Mouse (Mus musculus) ES-Bruce4 (cell line): ENCODE measurements at regions not wholly inside any gene's neighbourhood (a gene's known extent, or its start where the extent isn't known, plus 50 kb on each side); places are given as distances from the start of the nearest gene placed in this dataset.
"Not testable (repeated sequence)": the region's sequence is repeated elsewhere in the genome, so short reads cannot be mapped to it uniquely, and the experiment has no call there.

Source experiments
- H3K27ac ChIP-seq: 2 replicates; pipeline ENCODE4 v1.5.1; 2012; ENCODE audit warnings: low read length, inconsistent platforms; ENCODE audit not compliant: insufficient read depth
- H3K27me3 ChIP-seq: 2 replicates; pipeline ENCODE4 v1.6.1; 2012; ENCODE audit warnings: mild to moderate bottlenecking, low read length, inconsistent platforms; ENCODE audit not compliant: control insufficient read depth, poor library complexity, insufficient read depth, severe bottlenecking
- H3K36me3 ChIP-seq: 2 replicates; pipeline ENCODE4 v1.6.1; 2012; ENCODE audit warnings: inconsistent platforms, mild to moderate bottlenecking, low read length, moderate library complexity; ENCODE audit not compliant: control insufficient read depth, poor library complexity, insufficient read depth, severe bottlenecking
- H3K4me1 ChIP-seq: one replicate; pipeline ENCODE4 v1.8.1; 2011; ENCODE audit warnings: low read length; ENCODE audit not compliant: control insufficient read depth, insufficient read depth
- H3K4me3 ChIP-seq: 2 replicates; pipeline ENCODE4 v1.5.1; 2011; ENCODE audit warnings: low read depth, mild to moderate bottlenecking, low read length
- H3K9ac ChIP-seq: 2 replicates; pipeline ENCODE4 v1.6.1; 2012; ENCODE audit warnings: low read depth, mild to moderate bottlenecking, inconsistent platforms; ENCODE audit not compliant: poor library complexity, severe bottlenecking
- H3K9me3 ChIP-seq: replicated peaks from 2 replicates; pipeline ENCODE4 v1.6.1; 2012; ENCODE audit warnings: mild to moderate bottlenecking, low read length, inconsistent platforms; ENCODE audit not compliant: control insufficient read depth, poor library complexity, insufficient read depth, severe bottlenecking
- CTCF ChIP-seq: IDR thresholded peaks from one replicate; pipeline ENCODE4 v1.8.1; 2011; ENCODE audit warnings: low read depth, low read length
- EP300 ChIP-seq: IDR thresholded peaks from 2 replicates; pipeline ENCODE4 v1.6.1; 2011; ENCODE audit warnings: low read depth, low read length; ENCODE audit not compliant: insufficient read depth
- POLR2A ChIP-seq: IDR thresholded peaks from one replicate; pipeline ENCODE4 v1.8.1; 2011; ENCODE audit warnings: low read length; ENCODE audit not compliant: insufficient read depth

- H3K4me3 ChIP-seq, result no peak overlapping the region
- TF ChIP-seq EP300 (no peak), CTCF (no peak), POLR2A (no peak)
- H3K9ac ChIP-seq, result no peak overlapping the region
- no peaks in the 10 kb centered on the region for H3K4me1 ChIP-seq
- no peaks in the 10 kb centered on the region for H3K27me3 ChIP-seq
- no peak overlapping the region for H3K27ac ChIP-seq
- H3K36me3 ChIP-seq, result no peaks in the 10 kb centered on the region
- H3K9me3 ChIP-seq, result no peaks in the 10 kb centered on the region
Observed at GRCm38 (mm10) chr14:45809491-45809890, 151.5 kb upstream of the Ddhd1 start.

GRCm38 (mm10) chr14:45810101-45810500 is 152.2 kb upstream of the Ddhd1 start:
- H3K27ac ChIP-seq, result no peak overlapping the region
- H3K27me3 ChIP-seq, result no peaks in the 10 kb centered on the region
- no peak overlapping the region for H3K9ac ChIP-seq
- TF ChIP-seq EP300 (no peak), POLR2A (no peak), CTCF (no peak)
- no peak overlapping the region for H3K4me3 ChIP-seq
- H3K9me3 ChIP-seq, result no peaks in the 10 kb centered on the region
- H3K36me3 ChIP-seq, result no peaks in the 10 kb centered on the region
- H3K4me1 ChIP-seq, result no peaks in the 10 kb centered on the region

GRCm38 (mm10) chr14:45810630-45811029 is 152.7 kb upstream of the Ddhd1 start:
- TF ChIP-seq CTCF (no peak), EP300 (no peak)
- no peaks in the 10 kb centered on the region for H3K4me1 ChIP-seq
- no peaks in the 10 kb centered on the region for H3K9me3 ChIP-seq
- H3K27ac ChIP-seq, result no peak overlapping the region
- H3K9ac ChIP-seq, result no peak overlapping the region
- no peaks in the 10 kb centered on the region for H3K27me3 ChIP-seq
- H3K4me3 ChIP-seq, result no peak overlapping the region
- H3K36me3 ChIP-seq, result no peaks in the 10 kb centered on the region

GRCm38 (mm10) chr14:45815598-45815997 is 157.7 kb upstream of the Ddhd1 start:
- TF ChIP-seq POLR2A (no peak), CTCF (no peak), EP300 (no peak)
- peaks cover 7% of the 10 kb centered on the region; the same call in 1 of the 2 replicates for H3K9me3 ChIP-seq
- H3K4me1 ChIP-seq, result no peaks in the 10 kb centered on the region
- H3K9ac ChIP-seq, result no peak overlapping the region
- no peak overlapping the region for H3K27ac ChIP-seq
- no peaks in the 10 kb centered on the region for H3K36me3 ChIP-seq
- H3K4me3 ChIP-seq, result no peak overlapping the region
- H3K27me3 ChIP-seq, result no peaks in the 10 kb centered on the region

- not testable (repeated sequence) for H3K27me3 ChIP-seq, H3K9ac ChIP-seq, H3K36me3 ChIP-seq, H3K9me3 ChIP-seq, H3K4me3 ChIP-seq, H3K27ac ChIP-seq, H3K4me1 ChIP-seq
Observed at GRCm38 (mm10) chr14:45816611-45817010, 158.7 kb upstream of the Ddhd1 start.

- peaks cover 7% of the 10 kb centered on the region; the same call in 1 of the 2 replicates for H3K9me3 ChIP-seq
- no peaks in the 10 kb centered on the region for H3K27me3 ChIP-seq
- H3K9ac ChIP-seq, result no peak overlapping the region
- no peaks in the 10 kb centered on the region for H3K36me3 ChIP-seq
- TF ChIP-seq CTCF (no peak), EP300 (no peak)
- H3K27ac ChIP-seq, result no peak overlapping the region
- H3K4me1 ChIP-seq, result no peaks in the 10 kb centered on the region
- H3K4me3 ChIP-seq, result no peak overlapping the region
Observed at GRCm38 (mm10) chr14:45817756-45818155, 159.8 kb upstream of the Ddhd1 start.
